Mouse (Mus musculus) MEL (cell line): ENCODE results near the gene Slc44a1. TPM values are rescaled to one million over a fixed set of nuclear protein-coding genes. Genes with fewer than 3 reads are reported as not detected.

ENCODE experiments used
- DNase-seq: peaks from one replicate; pipeline ENCODE4 v3.0.0; 2011; ENCODE audit warnings: low read depth, low spot score
- H3K27ac ChIP-seq: 2 replicates; pipeline ENCODE4 v1.5.1; 2012; ENCODE audit warnings: low read depth, mild to moderate bottlenecking, control low read depth, low read length, moderate library complexity; ENCODE audit not compliant: control insufficient read depth
- H3K27me3 ChIP-seq, 2 experiments: fragments of 150-350 bp in 1 of 2; sonication (generic) in 1 of 2; 2 replicates each; pipeline ENCODE4 v1.6.1; 2012; ENCODE audit warnings: low read length in 2 of 2, mild to moderate bottlenecking in 2 of 2, improper control_type of control experiment in 1 of 2, moderate library complexity in 1 of 2; ENCODE audit not compliant: insufficient read depth in 2 of 2, control insufficient read depth in 1 of 2
- H3K36me3 ChIP-seq, 2 experiments: 2 replicates each; pipeline ENCODE4 v1.6.1; 2012 to 2014; ENCODE audit warnings: low read length in 2 of 2, improper control_type of control experiment in 1 of 2, inconsistent platforms in 1 of 2, mild to moderate bottlenecking in 1 of 2; ENCODE audit not compliant: insufficient read depth in 2 of 2, control insufficient read depth in 1 of 2
- H3K4me1 ChIP-seq, 2 experiments: fragments of 150-350 bp in 1 of 2; sonication (generic) in 1 of 2; 2 replicates each; pipeline ENCODE4 v1.6.1; 2012; ENCODE audit warnings: low read length in 2 of 2, improper control_type of control experiment in 1 of 2, mild to moderate bottlenecking in 1 of 2; ENCODE audit not compliant: insufficient read depth in 2 of 2, control insufficient read depth in 1 of 2
- H3K4me3 ChIP-seq, 2 experiments: fragments of 150-350 bp in 1 of 2; sonication (generic) in 1 of 2; 2 replicates each; pipeline ENCODE4 v1.5.1; 2012; ENCODE audit warnings: low read depth in 2 of 2, low read length in 2 of 2, mild to moderate bottlenecking in 2 of 2, moderate library complexity in 2 of 2, control low read depth in 1 of 2, improper control_type of control experiment in 1 of 2; ENCODE audit not compliant: control insufficient read depth in 1 of 2, insufficient read depth in 1 of 2
- H3K79me2 ChIP-seq: 2 replicates; pipeline ENCODE4 v1.6.1; 2012; ENCODE audit warnings: mild to moderate bottlenecking, low read length, moderate library complexity; ENCODE audit not compliant: control insufficient read depth, poor library complexity, insufficient read depth
- H3K9ac ChIP-seq: 2 replicates; pipeline ENCODE4 v1.6.1; 2012; ENCODE audit warnings: low read depth, mild to moderate bottlenecking, control low read depth, low read length, moderate library complexity; ENCODE audit not compliant: control insufficient read depth, poor library complexity, severe bottlenecking
- H3K9me3 ChIP-seq: fragments of 150-350 bp; sonication (generic); replicated peaks from 2 replicates; pipeline ENCODE4 v1.6.1; 2012; ENCODE audit warnings: mild to moderate bottlenecking, low read length, improper control_type of control experiment, moderate library complexity; ENCODE audit not compliant: insufficient read depth
- CTCF ChIP-seq, 3 experiments: IDR thresholded peaks in 2 of 3; conservative IDR thresholded peaks in 1 of 3; 2 replicates each; pipeline ENCODE4 v1.5.1; 2011 to 2012; ENCODE audit warnings: low read length in 3 of 3, low read depth in 2 of 3, mild to moderate bottlenecking in 2 of 3, improper control_type of control experiment in 1 of 3, inconsistent platforms in 1 of 3, mixed read lengths in 1 of 3, moderate library complexity in 1 of 3; ENCODE audit not compliant: control insufficient read depth in 1 of 3, insufficient read depth in 1 of 3, poor library complexity in 1 of 3, severe bottlenecking in 1 of 3
- E2F4 ChIP-seq: IDR thresholded peaks from 2 replicates; pipeline ENCODE4 v1.6.1; 2011; ENCODE audit warnings: low read depth, low read length, improper control_type of control experiment, borderline replicate concordance
- GABPA ChIP-seq: IDR thresholded peaks from 2 replicates; pipeline ENCODE4 v1.6.1; 2012; ENCODE audit warnings: low read depth, mild to moderate bottlenecking, inconsistent platforms, low read length, improper control_type of control experiment, moderate library complexity
- GATA1 ChIP-seq: IDR thresholded peaks from 2 replicates; pipeline ENCODE4 v1.6.1; 2011; ENCODE audit warnings: low read depth, low read length, improper control_type of control experiment
- HCFC1 ChIP-seq: IDR thresholded peaks from 2 replicates; pipeline ENCODE4 v1.6.1; 2012; ENCODE audit warnings: low read depth, mild to moderate bottlenecking, inconsistent platforms, low read length, improper control_type of control experiment, moderate library complexity
- JUND ChIP-seq: IDR thresholded peaks from 2 replicates; pipeline ENCODE4 v1.6.1; 2011; ENCODE audit warnings: low read depth, mild to moderate bottlenecking, improper control_type of control experiment, low read length
- MAFK ChIP-seq: IDR thresholded peaks from 2 replicates; pipeline ENCODE4 v1.6.1; 2011; ENCODE audit warnings: low read depth, mild to moderate bottlenecking, low read length, improper control_type of control experiment, borderline replicate concordance
- MAX ChIP-seq: IDR thresholded peaks from 2 replicates; pipeline ENCODE4 v1.6.1; 2011; ENCODE audit warnings: low read length, improper control_type of control experiment
- MAZ ChIP-seq: IDR thresholded peaks from 2 replicates; pipeline ENCODE4 v1.6.1; 2012; ENCODE audit warnings: low read depth, mild to moderate bottlenecking, inconsistent platforms, low read length, improper control_type of control experiment
- MEF2A ChIP-seq: IDR thresholded peaks from 2 replicates; pipeline ENCODE4 v1.6.1; 2014; ENCODE audit warnings: low read depth, mild to moderate bottlenecking, inconsistent platforms, low read length, improper control_type of control experiment; ENCODE audit not compliant: poor library complexity, insufficient replicate concordance, severe bottlenecking; ENCODE audit errors: extremely low read depth
- MXI1 ChIP-seq: IDR thresholded peaks from 2 replicates; pipeline ENCODE4 v1.6.1; 2011; ENCODE audit warnings: mild to moderate bottlenecking, low read depth, low read length, improper control_type of control experiment
- MYC ChIP-seq: IDR thresholded peaks from 2 replicates; pipeline ENCODE4 v1.6.1; 2011; ENCODE audit warnings: low read depth, mild to moderate bottlenecking, low read length, improper control_type of control experiment, moderate library complexity
- POLR2AphosphoS2 ChIP-seq: IDR thresholded peaks from 2 replicates; pipeline ENCODE4 v1.6.1; 2011; ENCODE audit warnings: low read length, improper control_type of control experiment
- POLR2AphosphoS5 ChIP-seq: IDR thresholded peaks from 2 replicates; pipeline ENCODE4 v1.6.1; 2012; ENCODE audit warnings: low read depth, borderline replicate concordance, mild to moderate bottlenecking, inconsistent platforms, low read length, moderate library complexity, mixed read lengths
- RAD21 ChIP-seq: IDR thresholded peaks from 2 replicates; pipeline ENCODE4 v1.6.1; 2011; ENCODE audit warnings: mild to moderate bottlenecking, low read depth, low read length, improper control_type of control experiment
- TAL1 ChIP-seq: IDR thresholded peaks from 2 replicates; pipeline ENCODE4 v1.6.1; 2012; ENCODE audit warnings: mild to moderate bottlenecking, inconsistent platforms, low read length, moderate library complexity, mixed read lengths
- TBP ChIP-seq: IDR thresholded peaks from 2 replicates; pipeline ENCODE4 v1.8.0; 2011; ENCODE audit warnings: low read depth, low read length, improper control_type of control experiment
- UBTF ChIP-seq: IDR thresholded peaks from 2 replicates; pipeline ENCODE4 v1.6.1; 2012; ENCODE audit warnings: low read depth, mild to moderate bottlenecking, inconsistent platforms, low read length, improper control_type of control experiment, moderate library complexity, borderline replicate concordance; ENCODE audit not compliant: insufficient read depth
- USF1 ChIP-seq: IDR thresholded peaks from 2 replicates; pipeline ENCODE4 v1.6.1; 2014; ENCODE audit warnings: low read depth, mild to moderate bottlenecking, inconsistent platforms, low read length, improper control_type of control experiment, moderate library complexity
- ZC3H11A ChIP-seq: IDR thresholded peaks from 2 replicates; pipeline ENCODE4 v1.6.1; 2012; ENCODE audit warnings: low read depth, mild to moderate bottlenecking, inconsistent platforms, low read length, improper control_type of control experiment
- ZNF384 ChIP-seq: IDR thresholded peaks from 2 replicates; pipeline ENCODE4 v1.6.1; 2012; ENCODE audit warnings: low read depth, mild to moderate bottlenecking, inconsistent platforms, low read length, improper control_type of control experiment
- polyA plus RNA-seq, 2 experiments: library from polyadenylated mRNA; stranded (reverse) in 1 of 2; unstranded in 1 of 2; fragments of >175 nt in 1 of 2; fragments of >200 nt in 1 of 2; gene quantifications; 2 replicates each; pipeline versions ENCODE4 v1.2.1 to v1.2.4; 2012; ENCODE audit warnings: low replicate concordance in 2 of 2, low read depth in 1 of 2; ENCODE audit not compliant: insufficient read length in 2 of 2, insufficient read depth in 1 of 2, missing spikeins in 1 of 2
- total RNA-seq: library from RNA; depleted of rRNA; stranded (reverse); fragments of 300-350 nt; gene quantifications from 2 replicates; pipeline ENCODE4 v1.2.3, GENCODE M21; 2012

The Slc44a1 gene
- total and polyA plus RNA-seq, 3 experiments = 9.6 to 10.6 TPM; not detected in 1

DNA sequence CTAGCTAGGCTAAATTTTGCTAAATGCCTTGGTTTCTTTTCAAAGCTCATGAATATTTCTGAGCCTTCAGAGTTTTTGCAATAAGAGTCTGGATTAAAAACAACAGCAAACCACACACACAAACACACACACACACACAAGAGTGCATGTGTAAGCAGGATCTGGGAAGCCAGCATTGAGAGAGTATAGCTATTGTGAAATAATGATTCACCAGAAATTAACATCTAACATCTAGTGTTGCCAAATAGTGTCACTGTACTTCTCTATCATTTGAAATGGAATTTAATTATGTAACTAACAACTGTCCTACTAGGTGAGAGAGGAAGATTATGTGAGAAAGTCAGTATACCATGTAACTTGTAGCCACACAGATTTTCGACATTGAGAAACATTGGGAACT lies 126.9 kb downstream of the Slc44a1 start:
- Histone ChIP-seq H3K4me1 (no peaks in the 10 kb centered on the region), H3K4me3 (no peak overlapping the region), H3K9ac (no peak overlapping the region), H3K27me3 (no peaks in the 10 kb centered on the region), H3K36me3 (no peaks in the 10 kb centered on the region), H3K9me3 (no peaks in the 10 kb centered on the region), H3K27ac (no peak overlapping the region), H3K79me2 (no peaks in the 10 kb centered on the region)
- DNase-seq = no peak
- no peak for TF ChIP-seq RAD21
- no peak for TF ChIP-seq UBTF
- TF ChIP-seq MAFK = no peak
- no peak for TF ChIP-seq ZC3H11A
- TF ChIP-seq GABPA = no peak
- no peak for TF ChIP-seq TBP
- no peak for TF ChIP-seq TAL1
- TF ChIP-seq USF1 = no peak
- TF ChIP-seq MEF2A = no peak
- TF ChIP-seq GATA1 = no peak
- TF ChIP-seq POLR2AphosphoS5 = no peak
- no peak for TF ChIP-seq MXI1
- no peak for TF ChIP-seq ZNF384
- TF ChIP-seq JUND = no peak

DNA sequence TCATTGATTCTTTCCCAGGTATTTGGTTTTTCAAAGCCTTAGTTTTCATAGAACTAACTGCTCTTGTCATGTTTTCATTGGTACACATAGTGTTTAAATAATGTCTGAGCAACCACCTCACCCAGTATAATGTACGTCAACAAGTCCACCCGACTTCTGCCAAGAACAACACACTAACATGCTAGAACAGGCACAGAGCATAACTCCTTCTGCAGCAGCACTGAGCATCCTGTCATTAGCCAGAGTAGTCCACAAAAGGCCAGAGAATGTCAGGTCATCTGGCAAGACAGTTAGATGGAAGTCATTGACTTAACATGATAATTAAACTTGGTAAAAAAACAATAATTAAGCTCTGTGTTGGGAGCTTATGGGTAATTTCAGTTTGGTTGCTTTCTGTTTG lies 135.3 kb downstream of the Slc44a1 start:
- H3K79me2 ChIP-seq = no peaks in the 10 kb centered on the region
- no peak for TF ChIP-seq MAZ
- no peak for TF ChIP-seq UBTF
- TF ChIP-seq POLR2AphosphoS2 = no peak
- TF ChIP-seq MAX = no peak
- no peak for TF ChIP-seq CTCF (IDR thresholded peaks at IDR 0.05 in 2 of 3, conservative IDR thresholded peaks at IDR 0.05 in 1 of 3; ENCODE audit: control insufficient read depth in 1 of 3, insufficient read depth in 1 of 3, low read depth in 2 of 3, low read length in 3 of 3, poor library complexity in 1 of 3, severe bottlenecking in 1 of 3)
- TF ChIP-seq HCFC1 = no peak
- TF ChIP-seq ZNF384 = no peak
- no peak for TF ChIP-seq E2F4
- no peak for TF ChIP-seq MYC
- TF ChIP-seq RAD21 = no peak
- no peak for TF ChIP-seq MEF2A
- no peaks in the 10 kb centered on the region for H3K4me1 ChIP-seq
- no peak overlapping the region for H3K4me3 ChIP-seq
- H3K27me3 ChIP-seq = no peaks in the 10 kb centered on the region
- H3K27ac ChIP-seq = no peak overlapping the region
- no peak overlapping the region for H3K9ac ChIP-seq
- DNase-seq = no peak
- no peaks in the 10 kb centered on the region for H3K9me3 ChIP-seq
- no peaks in the 10 kb centered on the region for H3K36me3 ChIP-seq
